Mouse (Mus musculus) intestine, embryonic 15.5 days (tissue): Measurements from ENCODE around the gene Nod1. TPM values are rescaled to one million over a fixed set of nuclear protein-coding genes. Genes with fewer than 3 reads are reported as not detected.

ENCODE experiments used
- ATAC-seq: fragments of 200-750 bp; cut with Nextera tagmentation; 2 replicates; pipeline ENCODE4 v1.8.0; 2017; ENCODE audit warnings: moderate TSS enrichment, moderate library complexity
- H3K27ac ChIP-seq: fragments of 300-500 bp; sonication (generic); 2 replicates; pipeline ENCODE4 v1.5.1; 2015; ENCODE audit warnings: mild to moderate bottlenecking, inconsistent platforms
- H3K27me3 ChIP-seq: fragments of 300-500 bp; sonication (generic); replicated peaks from 2 replicates; pipeline ENCODE4 v1.6.1; 2015; ENCODE audit warnings: inconsistent platforms
- H3K36me3 ChIP-seq: fragments of 300-500 bp; sonication (generic); 2 replicates; pipeline ENCODE4 v1.6.1; 2015; ENCODE audit warnings: inconsistent platforms
- H3K4me1 ChIP-seq: fragments of 300-500 bp; sonication (generic); replicated peaks from 2 replicates; pipeline ENCODE4 v1.6.1; 2015; ENCODE audit warnings: inconsistent platforms
- H3K4me2 ChIP-seq: fragments of 300-500 bp; sonication (generic); replicated peaks from 2 replicates; pipeline ENCODE4 v1.6.1; 2015; ENCODE audit warnings: mild to moderate bottlenecking, inconsistent platforms
- H3K4me3 ChIP-seq: fragments of 300-500 bp; sonication (generic); replicated peaks from 2 replicates; pipeline ENCODE4 v1.5.1; 2015; ENCODE audit warnings: inconsistent platforms
- H3K9ac ChIP-seq: fragments of 300-500 bp; sonication (generic); 2 replicates; pipeline ENCODE4 v1.6.1; 2015; ENCODE audit warnings: inconsistent platforms
- H3K9me3 ChIP-seq: fragments of 300-500 bp; sonication (generic); 2 replicates; pipeline ENCODE4 v1.6.1; 2016; ENCODE audit warnings: inconsistent platforms
- WGBS: fragments of 180-500 bp; shearing (Covaris S2); methylation state at CpG from one replicate; pipeline ENCODE4 v1.1.7; 2015; 5-methylcytosine and 5-hydroxymethylcytosine counted together
- polyA plus RNA-seq: library from polyadenylated mRNA; unstranded; fragments of >200 nt; fragmentation: Nextera tagmentation; extraction: Ambion mirVana; gene quantifications from 2 replicates; pipeline ENCODE4 v1.2.1, GENCODE M21; 2015

Nod1 gene
- polyA plus RNA-seq, 1 experiment from 2014 or later, result 4.8 TPM

- Histone ChIP-seq H3K27ac (no peak overlapping the region), H3K4me2 (no peak overlapping the region), H3K9ac (no peak overlapping the region), H3K27me3 (no peaks in the 10 kb centered on the region), H3K4me3 (no peak overlapping the region), H3K36me3 (no peaks in the 10 kb centered on the region), H3K9me3 (no peaks in the 10 kb centered on the region), H3K4me1 (peaks cover 5% of the 10 kb centered on the region; the same call in 1 of the 2 replicates)
- 77% methylated on average over 3 of the region's 3 CpGs for WGBS
- ATAC-seq, result no peak
Observed at GRCm38 (mm10) chr6:54952542-54952941, 19.9 kb downstream of the Nod1 start.

- Histone ChIP-seq H3K36me3 (no peaks in the 10 kb centered on the region), H3K9ac (no peak overlapping the region), H3K27me3 (peaks cover 8% of the 10 kb centered on the region; the same call in 1 of the 2 replicates), H3K4me3 (no peak overlapping the region), H3K27ac (no peak overlapping the region), H3K4me2 (no peak overlapping the region), H3K9me3 (no peaks in the 10 kb centered on the region), H3K4me1 (no peaks in the 10 kb centered on the region)
- ATAC-seq, result no peak
- WGBS, result 83% methylated on average over 5 of the region's 5 CpGs
Observed at GRCm38 (mm10) chr6:54948682-54949081, 23.7 kb downstream of the Nod1 start.

- Histone ChIP-seq H3K9ac (no peak overlapping the region), H3K36me3 (0 out of 2 replicates have a peak, but pooled peaks cover 4% of the 10 kb centered on the region), H3K4me1 (no peaks in the 10 kb centered on the region), H3K27ac (no peak overlapping the region), H3K4me2 (no peak overlapping the region), H3K27me3 (peaks cover 14% of the 10 kb centered on the region; the same call in 1 of the 2 replicates), H3K4me3 (no peak overlapping the region), H3K9me3 (no peaks in the 10 kb centered on the region)
- no peak for ATAC-seq
- whole genome bisulfite sequencing, result 56% methylated on average over 4 of the region's 4 CpGs
Observed at GRCm38 (mm10) chr6:54946241-54946953, 26.0 kb downstream of the Nod1 start.

- 77% methylated on average over 16 of the region's 16 CpGs for WGBS
- Histone ChIP-seq H3K36me3 (0 out of 2 replicates have a peak, but pooled peaks cover 4% of the 10 kb centered on the region), H3K9ac (no peak overlapping the region), H3K27ac (no peak overlapping the region), H3K27me3 (peaks cover 14% of the 10 kb centered on the region; the same call in 1 of the 2 replicates), H3K9me3 (no peaks in the 10 kb centered on the region), H3K4me1 (0 out of 2 replicates have a peak, but pooled peaks cover 5% of the 10 kb centered on the region), H3K4me3 (no peak overlapping the region), H3K4me2 (no peak overlapping the region)
- ATAC-seq, result no peak
Observed at GRCm38 (mm10) chr6:54944551-54944950, 27.9 kb downstream of the Nod1 start.

GRCm38 (mm10) chr6:54943753-54944152, 28.7 kb downstream of the Nod1 start:
- no peak overlapping the region for H3K9ac ChIP-seq
- 0 out of 2 replicates have a peak, but pooled peaks cover 5% of the 10 kb centered on the region for H3K4me1 ChIP-seq
- no peak overlapping the region for H3K4me3 ChIP-seq
- H3K27ac ChIP-seq, result no peak overlapping the region
- H3K36me3 ChIP-seq, result 0 out of 2 replicates have a peak, but pooled peaks cover 4% of the 10 kb centered on the region
- H3K9me3 ChIP-seq, result no peaks in the 10 kb centered on the region
- ATAC-seq, result no peak
- WGBS, result 55% methylated on average over 24 of the region's 24 CpGs
- no peak overlapping the region for H3K4me2 ChIP-seq
- peaks cover 14% of the 10 kb centered on the region; the same call in 1 of the 2 replicates for H3K27me3 ChIP-seq

GRCm38 (mm10) chr6:54943292-54943691, 29.1 kb downstream of the Nod1 start:
- no peak overlapping the region for H3K4me2 ChIP-seq
- H3K4me3 ChIP-seq, result no peak overlapping the region
- no peak overlapping the region for H3K9ac ChIP-seq
- H3K36me3 ChIP-seq, result 0 out of 2 replicates have a peak, but pooled peaks cover 4% of the 10 kb centered on the region
- 81% methylated on average over 16 of the region's 16 CpGs for WGBS
- no peak for ATAC-seq
- no peak overlapping the region for H3K27ac ChIP-seq
- peaks cover 14% of the 10 kb centered on the region; the same call in 1 of the 2 replicates for H3K27me3 ChIP-seq
- no peaks in the 10 kb centered on the region for H3K9me3 ChIP-seq
- 0 out of 2 replicates have a peak, but pooled peaks cover 5% of the 10 kb centered on the region for H3K4me1 ChIP-seq

- Histone ChIP-seq H3K4me3 (no peak overlapping the region), H3K4me1 (0 out of 2 replicates have a peak, but pooled peaks cover 5% of the 10 kb centered on the region), H3K9ac (no peak overlapping the region), H3K4me2 (no peak overlapping the region), H3K27ac (no peak overlapping the region), H3K27me3 (peaks cover 14% of the 10 kb centered on the region; the same call in 1 of the 2 replicates), H3K36me3 (0 out of 2 replicates have a peak, but pooled peaks cover 4% of the 10 kb centered on the region), H3K9me3 (no peaks in the 10 kb centered on the region)
- no peak for ATAC-seq
- WGBS, result 91% methylated on average over 6 of the region's 6 CpGs
Observed at GRCm38 (mm10) chr6:54941149-54941548, 31.3 kb downstream of the Nod1 start.

- H3K9me3 ChIP-seq, result no peaks in the 10 kb centered on the region
- H3K4me3 ChIP-seq, result no peak overlapping the region
- no peak for ATAC-seq
- no peak overlapping the region for H3K4me2 ChIP-seq
- 0 out of 2 replicates have a peak, but pooled peaks cover 5% of the 10 kb centered on the region for H3K4me1 ChIP-seq
- 0 out of 2 replicates have a peak, but pooled peaks cover 4% of the 10 kb centered on the region for H3K36me3 ChIP-seq
- peaks cover 14% of the 10 kb centered on the region; the same call in 1 of the 2 replicates for H3K27me3 ChIP-seq
- no peak overlapping the region for H3K27ac ChIP-seq
- WGBS, result 69% methylated on average over 7 of the region's 7 CpGs
- H3K9ac ChIP-seq, result no peak overlapping the region
Observed at GRCm38 (mm10) chr6:54940126-54940525, 32.3 kb downstream of the Nod1 start.

GRCm38 (mm10) chr6:54939631-54940030, 32.8 kb downstream of the Nod1 start:
- ATAC-seq, result no peak
- H3K9ac ChIP-seq, result no peak overlapping the region

GRCm38 (mm10) chr6:54936496-54936895, 35.9 kb downstream of the Nod1 start:
- no peak for ATAC-seq
- Histone ChIP-seq H3K4me1 (0 out of 2 replicates have a peak, but pooled peaks cover 5% of the 10 kb centered on the region), H3K4me3 (no peak overlapping the region), H3K4me2 (no peak overlapping the region), H3K36me3 (no peaks in the 10 kb centered on the region), H3K9me3 (no peaks in the 10 kb centered on the region), H3K9ac (no peak overlapping the region), H3K27me3 (no peaks in the 10 kb centered on the region), H3K27ac (no peak overlapping the region)
- WGBS, result 70% methylated on average over 2 of the region's 2 CpGs

More at GRCm38 (mm10) chr6:54939631-54940030, 32.8 kb downstream of the Nod1 start:
- H3K27me3 ChIP-seq, result peaks cover 14% of the 10 kb centered on the region; the same call in 1 of the 2 replicates
- H3K36me3 ChIP-seq, result 0 out of 2 replicates have a peak, but pooled peaks cover 4% of the 10 kb centered on the region
- H3K9me3 ChIP-seq, result no peaks in the 10 kb centered on the region
- no peak overlapping the region for H3K4me2 ChIP-seq
- no peak overlapping the region for H3K27ac ChIP-seq
- WGBS, result 74% methylated on average over 4 of the region's 4 CpGs
- H3K4me3 ChIP-seq, result no peak overlapping the region
- H3K4me1 ChIP-seq, result 0 out of 2 replicates have a peak, but pooled peaks cover 5% of the 10 kb centered on the region

- no peak overlapping the region for H3K9ac ChIP-seq
- no peaks in the 10 kb centered on the region for H3K27me3 ChIP-seq
- no peak overlapping the region for H3K4me2 ChIP-seq
- H3K36me3 ChIP-seq, result no peaks in the 10 kb centered on the region
- no peak for ATAC-seq
- H3K27ac ChIP-seq, result no peak overlapping the region
- WGBS, result 73% methylated on average over 5 of the region's 5 CpGs
- H3K4me1 ChIP-seq, result 0 out of 2 replicates have a peak, but pooled peaks cover 1% of the 10 kb centered on the region
- no peak overlapping the region for H3K4me3 ChIP-seq
- H3K9me3 ChIP-seq, result no peaks in the 10 kb centered on the region
Observed at GRCm38 (mm10) chr6:54934930-54935329, 37.5 kb downstream of the Nod1 start.

GRCm38 (mm10) chr6:54934313-54934712, 38.1 kb downstream of the Nod1 start:
- no peak overlapping the region for H3K9ac ChIP-seq
- no peak overlapping the region for H3K4me2 ChIP-seq
- H3K4me3 ChIP-seq, result no peak overlapping the region
- ATAC-seq, result no peak
- 97% methylated on average over 8 of the region's 8 CpGs for WGBS
- no peaks in the 10 kb centered on the region for H3K36me3 ChIP-seq
- H3K27ac ChIP-seq, result no peak overlapping the region
- H3K9me3 ChIP-seq, result no peaks in the 10 kb centered on the region
- no peaks in the 10 kb centered on the region for H3K27me3 ChIP-seq
- H3K4me1 ChIP-seq, result no peaks in the 10 kb centered on the region
